Mouse (Mus musculus): ENCODE measurements at regions not wholly inside any gene's neighbourhood (a gene's known extent, or its start where the extent isn't known, plus 50 kb on each side); places are given as distances from the start of the nearest gene placed in this dataset.

GRCm38 (mm10) chr2:8291357-8291756, 782.0 kb upstream of the Celf2 start:
- DNase-seq: no peak

- DNase-seq: no peak
Observed at GRCm38 (mm10) chr2:8287403-8287802, 778.0 kb upstream of the Celf2 start.

GRCm38 (mm10) chr2:8276127-8276773, 766.9 kb upstream of the Celf2 start:
- no peak for DNase-seq

Data from kidney, adult 9 months (tissue).